Mouse (Mus musculus) heart, adult 11 months (tissue): ENCODE results near the gene Gm20532.

Experiments used
- DNase-seq: peaks from one replicate; pipeline ENCODE4 v3.0.0; 2022

Gene Gm20532

GRCm38 (mm10) chr2:26597810-26598209 lies 11.4 kb downstream of the Gm20532 start:
- peak; percentile 88 for DNase-seq

GRCm38 (mm10) chr2:26598462-26598861 lies 12.0 kb downstream of the Gm20532 start:
- DNase-seq, result no peak

DNA sequence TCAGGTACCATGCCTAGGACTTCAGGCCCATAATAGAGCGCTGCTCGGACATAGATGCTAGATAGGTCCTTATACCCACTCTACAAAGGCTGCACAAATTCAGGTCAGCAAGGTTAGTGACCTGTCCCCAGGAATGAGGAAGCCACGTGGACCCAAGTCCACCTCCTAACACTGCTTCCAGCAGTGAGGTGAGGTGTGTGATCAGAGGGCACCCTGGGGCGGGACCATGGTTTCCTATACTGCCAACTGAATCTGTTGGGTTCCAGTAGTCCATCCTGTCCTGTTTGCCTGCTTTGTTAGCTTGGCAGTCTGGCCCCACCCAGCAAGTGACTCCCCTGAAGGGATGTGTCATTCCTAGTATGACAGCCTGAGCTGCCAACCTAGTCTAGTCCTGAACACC lies 13.5 kb downstream of the Gm20532 start:
- no peak for DNase-seq

DNA sequence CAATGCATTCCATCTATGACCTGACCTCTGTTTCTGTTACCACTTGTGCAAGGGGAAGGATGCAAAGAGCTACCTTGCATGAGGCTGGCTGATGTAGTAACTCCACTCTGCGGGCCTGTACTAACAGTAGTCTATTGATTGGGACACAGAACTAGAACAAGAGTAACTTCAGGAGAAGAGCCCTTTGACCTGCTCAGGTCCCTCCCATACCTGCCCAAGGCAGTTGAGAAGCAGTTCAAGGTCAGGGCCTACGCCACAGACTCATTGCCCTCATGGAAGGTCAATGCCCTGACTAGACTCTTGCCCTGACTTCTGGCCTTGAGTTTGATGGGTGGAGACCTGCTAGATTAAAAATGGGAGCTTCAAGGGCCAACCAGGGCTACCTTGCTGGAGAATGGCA lies 14.2 kb downstream of the Gm20532 start:
- DNase-seq, result peak; percentile 87

DNA sequence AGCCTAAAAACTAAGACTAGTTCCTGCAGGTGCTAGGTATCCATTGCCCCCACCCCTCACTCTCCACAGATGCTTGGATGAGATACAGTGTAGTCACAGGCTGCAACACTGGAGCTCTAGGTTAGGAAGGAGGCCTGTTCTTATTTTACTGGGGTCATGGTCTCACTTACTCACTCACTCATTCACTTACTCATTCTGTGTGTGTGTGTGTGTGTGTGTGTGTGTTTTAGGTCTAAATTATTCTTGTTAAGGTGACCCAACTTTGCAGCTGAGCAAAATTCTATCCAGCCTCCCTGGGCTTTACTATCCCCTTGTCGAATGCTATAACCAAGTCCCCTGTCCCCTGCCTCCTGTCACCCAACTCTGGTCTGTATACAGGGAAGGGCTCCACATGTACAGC lies 15.2 kb downstream of the Gm20532 start:
- DNase-seq, result no peak

DNA sequence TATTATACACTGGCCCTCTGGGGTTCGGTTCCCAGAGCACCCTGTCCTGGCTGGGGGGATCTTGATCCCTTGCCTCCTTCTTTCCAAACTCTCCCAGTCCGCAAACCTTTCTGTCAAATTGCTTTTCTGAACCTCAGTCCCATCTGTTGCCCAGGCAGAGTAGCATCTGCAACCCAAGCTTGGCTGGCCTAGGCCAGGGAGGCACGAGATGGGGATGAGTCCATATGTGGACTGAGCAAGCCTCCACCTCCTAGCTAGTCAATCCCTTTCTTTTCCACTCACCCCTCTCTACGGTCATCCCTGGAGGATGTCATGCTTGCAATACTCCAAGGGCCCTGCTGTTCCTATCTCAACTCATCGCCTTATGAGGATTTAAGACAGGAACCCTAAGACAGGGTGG lies 16.2 kb downstream of the Gm20532 start:
- peak; percentile 91 for DNase-seq

DNA sequence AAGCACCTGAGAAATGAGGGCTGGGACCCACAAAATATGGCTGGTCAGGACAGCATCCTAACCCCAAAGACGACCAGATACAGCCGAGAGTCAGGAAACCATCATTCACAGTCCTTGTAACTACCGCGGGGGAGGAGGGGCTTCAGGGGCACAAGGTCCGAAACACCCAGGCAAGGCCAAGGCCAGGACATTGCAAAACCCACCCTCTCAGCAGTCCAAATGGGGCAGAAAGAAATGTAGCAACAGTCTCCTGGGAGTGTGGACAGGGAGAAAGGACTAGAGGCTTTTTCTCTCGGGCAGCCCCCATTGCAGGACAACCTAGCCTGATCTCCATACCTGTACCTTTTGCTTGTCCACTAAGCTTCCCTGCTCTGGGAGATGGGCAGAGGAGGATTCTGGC lies 16.7 kb downstream of the Gm20532 start:
- DNase-seq, result no peak

DNA sequence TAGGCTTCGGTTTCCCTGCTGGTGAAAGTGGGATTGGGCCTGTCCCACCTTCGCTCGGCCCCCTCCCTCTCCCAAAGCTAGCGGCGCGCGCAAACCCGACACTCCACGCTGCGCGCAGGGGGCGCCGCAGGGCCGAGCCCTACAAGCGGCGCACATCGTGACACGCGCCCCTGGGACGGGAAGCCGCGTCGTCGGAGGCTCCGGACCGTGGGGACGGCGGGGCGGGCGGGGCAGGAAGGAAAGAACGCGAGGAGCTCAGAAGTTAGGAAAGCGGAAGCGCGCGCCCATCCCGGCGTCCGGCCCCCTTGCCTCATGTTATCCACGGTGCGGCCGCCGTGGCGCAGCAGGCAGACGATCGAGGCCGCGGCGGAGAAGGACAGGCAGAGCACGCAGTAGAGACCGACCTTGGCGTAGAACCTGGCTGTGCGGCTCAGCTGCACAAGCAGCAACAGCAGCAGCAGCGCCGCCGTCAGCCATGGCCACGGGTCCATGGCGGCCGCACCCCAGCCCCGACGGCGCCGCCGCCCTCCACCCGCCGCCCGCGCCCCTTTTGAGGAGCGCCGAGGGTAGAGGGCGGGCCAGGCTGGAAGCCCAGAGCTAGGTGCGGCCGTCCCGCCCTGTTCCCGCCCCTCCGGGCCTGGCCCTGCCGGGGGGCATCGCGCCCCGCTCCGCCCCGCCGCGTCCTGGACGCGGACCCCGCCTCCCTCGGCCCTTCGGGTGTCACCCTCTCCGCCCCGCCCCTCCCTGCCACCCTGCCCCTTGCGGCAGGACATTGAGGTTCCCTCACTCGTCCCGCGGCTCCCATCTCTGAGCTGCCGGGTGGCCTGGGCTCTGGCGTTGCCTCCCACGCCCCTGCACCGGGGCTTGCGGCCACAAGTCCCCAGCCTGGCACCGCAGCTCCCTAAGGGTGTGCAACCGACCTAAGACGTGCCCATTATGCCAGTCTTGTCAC lies 17.6 kb downstream of the Gm20532 start, which contains the start of gene Agpat2:
TSS of gene Agpat2 (minus strand) at position 698 of the 952 bp plus-strand sequence.
- peak; percentile 99 for DNase-seq

- peak; percentile 90 for DNase-seq
Observed at GRCm38 (mm10) chr2:26605331-26605730, 18.9 kb downstream of the Gm20532 start.

DNA sequence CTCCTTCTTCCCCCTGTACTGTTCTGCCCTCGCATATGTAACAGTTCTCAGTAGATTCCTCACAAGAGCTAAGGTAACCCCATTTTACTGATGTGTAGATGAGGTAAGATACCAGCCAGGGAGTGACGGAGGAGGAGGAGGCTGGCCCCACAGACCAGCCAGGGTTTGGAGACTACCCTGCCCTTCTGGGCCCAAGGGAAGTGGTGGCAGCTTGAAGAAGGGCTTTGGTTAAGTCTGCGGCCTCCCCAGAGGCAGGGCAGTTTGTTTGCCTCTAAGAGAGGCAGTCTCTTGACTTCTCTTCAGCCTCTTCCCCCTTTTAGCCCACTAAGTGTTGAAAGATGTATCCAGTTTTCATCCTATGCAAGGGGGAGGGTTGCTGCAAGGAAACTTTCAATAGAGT lies 20.1 kb downstream of the Gm20532 start:
- peak; percentile 91 for DNase-seq

DNA sequence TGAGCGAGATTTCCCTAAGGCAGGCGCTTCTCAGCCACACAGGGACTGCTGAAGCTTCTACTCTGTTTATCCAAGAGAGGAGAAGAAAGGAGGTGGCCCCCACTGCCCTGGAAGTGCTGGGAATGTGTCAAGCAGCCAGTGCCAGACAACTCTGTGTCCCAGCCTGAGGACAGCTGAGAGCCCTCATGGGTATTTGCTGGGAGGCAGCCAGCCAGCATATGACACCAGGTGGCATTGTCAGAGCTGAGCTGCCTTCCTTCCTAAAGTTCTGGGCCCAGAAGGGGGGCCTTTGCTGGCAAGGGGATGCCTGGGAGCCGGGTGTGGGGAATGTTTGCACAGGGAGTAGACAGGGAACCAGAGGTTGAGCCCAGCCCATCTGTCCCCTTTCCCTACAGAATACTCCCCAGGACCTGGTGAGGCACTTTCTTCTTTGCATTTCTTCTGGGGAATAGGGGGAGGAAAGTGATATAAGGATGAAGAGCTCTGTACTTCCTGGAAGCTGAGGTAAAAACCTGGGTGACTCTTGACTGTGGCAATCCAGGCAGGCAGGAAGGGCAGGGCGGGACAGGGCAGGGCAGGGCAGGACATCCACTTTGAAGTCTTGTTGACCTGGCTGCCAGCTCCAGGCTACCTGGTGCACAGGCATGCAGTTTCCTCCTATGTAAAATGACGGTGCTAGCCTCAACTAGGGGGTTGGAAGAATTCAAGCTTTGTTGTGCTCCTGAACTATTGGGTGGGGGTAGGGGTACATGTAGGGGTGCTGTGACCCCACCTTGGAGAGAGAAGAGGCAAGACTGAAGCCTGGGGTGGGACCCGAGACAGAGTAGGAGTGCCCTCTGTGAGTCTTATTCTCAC lies 20.8 kb downstream of the Gm20532 start:
- DNase-seq, result peak; percentile 99

DNA sequence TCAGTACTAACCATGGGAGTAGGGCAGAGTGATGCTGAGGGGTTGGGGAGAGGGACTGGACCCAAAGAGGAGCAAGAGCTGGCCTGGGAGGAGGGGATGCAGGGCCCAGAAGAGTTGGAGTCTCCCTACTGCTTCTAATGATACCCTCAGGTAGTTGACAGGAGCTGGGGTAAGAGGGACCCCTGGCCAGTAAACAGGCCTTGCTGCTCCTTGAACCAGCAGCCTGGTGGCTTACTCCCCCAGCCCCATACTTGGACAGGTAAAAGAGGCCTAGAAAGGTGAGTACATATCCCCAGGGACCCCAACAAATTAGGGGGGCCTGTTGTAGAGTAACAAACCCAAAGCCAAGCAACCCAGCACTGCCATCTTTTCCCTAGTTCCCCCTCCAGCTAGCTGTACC lies 22.3 kb downstream of the Gm20532 start:
- DNase-seq, result peak; percentile 91

DNA sequence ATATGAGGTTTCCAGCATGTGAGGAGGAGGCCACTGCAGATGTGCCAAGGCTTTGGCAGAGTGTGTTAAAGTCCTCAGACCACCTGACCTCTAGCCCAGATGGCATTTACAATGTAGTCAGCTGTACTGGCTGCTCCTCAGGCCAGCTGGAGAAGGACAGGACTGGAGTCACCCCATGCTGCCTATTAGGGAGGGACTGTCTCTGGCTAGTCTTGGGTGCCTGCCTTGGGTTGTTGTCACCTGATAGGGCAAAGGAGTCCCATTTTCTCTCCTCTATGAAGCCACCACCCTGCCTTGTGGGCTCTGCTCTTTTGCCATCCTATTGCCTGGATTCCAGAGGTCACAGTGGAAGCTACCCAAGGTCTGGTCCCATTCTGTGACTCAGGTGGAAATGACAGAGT lies 22.8 kb downstream of the Gm20532 start:
- DNase-seq, result peak; percentile 99

DNA sequence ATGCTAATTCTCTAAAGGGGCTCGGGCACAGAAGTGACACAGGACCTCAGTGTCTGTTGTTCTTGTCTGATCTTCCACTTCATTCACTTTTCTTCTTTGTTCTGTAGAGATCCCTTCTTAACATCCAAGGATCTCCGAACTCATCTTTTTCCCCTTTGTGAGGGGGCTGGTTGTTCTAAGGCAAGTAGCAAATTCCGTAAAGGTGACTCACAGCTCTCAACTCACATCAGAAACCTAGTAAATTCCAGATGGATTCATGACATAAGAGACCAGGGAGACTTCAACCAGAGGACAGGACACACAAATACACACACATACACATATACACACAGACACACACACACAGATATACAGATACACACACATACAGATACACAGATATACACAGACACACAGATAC lies 24.1 kb downstream of the Gm20532 start:
- no peak for DNase-seq

GRCm38 (mm10) chr2:26611054-26611453 lies 24.6 kb downstream of the Gm20532 start:
- DNase-seq, result peak; percentile 90

DNA sequence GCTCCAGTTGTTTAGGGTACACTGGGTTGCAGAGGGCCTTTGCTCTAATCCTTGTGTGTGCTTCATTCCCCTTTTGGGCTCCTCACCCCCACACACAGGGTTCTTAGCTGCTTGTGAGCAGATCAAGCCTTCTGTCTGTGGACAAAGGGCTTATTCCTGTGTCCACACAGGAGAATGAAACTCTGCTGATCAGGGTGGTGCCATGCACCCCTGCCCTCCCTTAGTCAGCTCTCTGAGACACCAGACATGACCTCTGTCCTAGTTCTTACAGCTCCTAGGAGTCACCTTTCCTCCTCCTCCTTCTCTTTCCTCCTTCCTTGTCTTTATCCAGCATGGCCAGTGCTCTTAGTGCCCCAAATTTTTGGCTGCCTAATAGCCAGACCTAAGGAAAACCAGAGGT lies 25.5 kb downstream of the Gm20532 start:
- DNase-seq, result no peak

GRCm38 (mm10) chr2:26614903-26615302 lies 28.5 kb downstream of the Gm20532 start:
- peak; percentile 97 for DNase-seq

GRCm38 (mm10) chr2:26615459-26616124 lies 29.2 kb downstream of the Gm20532 start:
- DNase-seq, result peak; percentile 91

- DNase-seq, result peak; percentile 90
Observed at GRCm38 (mm10) chr2:26617331-26617730, 30.9 kb downstream of the Gm20532 start.

- DNase-seq, result no peak
Observed at GRCm38 (mm10) chr2:26617928-26618327, 31.5 kb downstream of the Gm20532 start.

DNA sequence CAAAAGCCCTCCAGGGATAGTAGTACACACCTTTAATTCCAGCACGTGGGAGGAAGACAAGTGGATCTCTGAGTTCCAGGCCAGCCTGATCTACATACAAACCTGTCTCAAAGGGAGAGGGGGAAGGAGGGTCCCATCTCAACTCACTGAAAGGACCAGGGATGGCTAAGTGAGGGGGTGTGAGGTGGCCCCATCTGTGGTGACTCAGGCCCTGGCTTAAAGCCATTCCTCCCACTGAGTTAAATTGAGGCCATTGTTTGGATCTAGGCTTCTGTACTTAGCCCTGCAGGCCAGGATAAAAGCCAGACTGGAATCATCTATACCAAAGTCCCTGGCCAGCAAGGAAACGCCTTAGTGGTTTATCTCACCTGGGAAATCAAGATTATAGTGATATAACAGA lies 34.8 kb downstream of the Gm20532 start:
- DNase-seq, result no peak

GRCm38 (mm10) chr2:26622984-26623383 lies 36.5 kb downstream of the Gm20532 start:
- no peak for DNase-seq

GRCm38 (mm10) chr2:26625419-26625818 lies 39.0 kb downstream of the Gm20532 start:
- no peak for DNase-seq
